ENCODE assay signal across 11 mouse cellular contexts in genomic region chr9:96824026-96824425, GRCm38 (mm10).
A peak's percentile ranks its signal among the peaks of the same experiment; 100 is the strongest.
DNase-seq lines count a peak whose midpoint lies in the region; ATAC-seq lines count a peak whose summit lies in the region.
"Had no signal": no experiment of that assay in that cellular context is flagged by ENCODE, and none has a peak within 500 bp of the region (broad histone marks: within the 10 kb centered on the region; RNA-seq: fewer than 3 reads in every experiment).

No protein-coding gene starts in this region.

- H3K4me3 ChIP-seq in embryonic facial prominence, embryonic 14.5 days (ENCODE audit: low read depth, low read length), result no peak overlapping the region
- H3K4me3 ChIP-seq in embryonic facial prominence, embryonic 10.5 days, result no peak overlapping the region
- H3K4me3 ChIP-seq in kidney, embryonic 16.5 days (ENCODE audit: low read length), result no peak overlapping the region
- H3K4me3 ChIP-seq in heart, embryonic 14.5 days (ENCODE audit: control insufficient read depth in 1 of 2, insufficient read depth in 1 of 2, low read depth in 1 of 2, low read length in 2 of 2), result no peak overlapping the region
- H3K4me3 ChIP-seq: embryonic facial prominence, embryonic 13.5 days; lung, embryonic 15.5 days had no signal

- WGBS in embryonic facial prominence, embryonic 14.5 days, result 70% methylated on average over 12 of the region's 12 CpGs
- 85% methylated on average over 12 of the region's 12 CpGs for WGBS in embryonic facial prominence, embryonic 10.5 days
- WGBS in kidney, embryonic 16.5 days, result 69% methylated on average over 12 of the region's 12 CpGs
- WGBS in heart, embryonic 14.5 days, result 24% methylated on average over 12 of the region's 12 CpGs

- H3K36me3 ChIP-seq in embryonic facial prominence, embryonic 14.5 days (ENCODE audit: control insufficient read depth, insufficient read depth, low read length), result 0 out of 2 replicates have a peak, but pooled peaks cover 8% of the 10 kb centered on the region
- peaks cover 30% of the 10 kb centered on the region for H3K36me3 ChIP-seq in embryonic facial prominence, embryonic 10.5 days (replicated peaks)
- H3K36me3 ChIP-seq in kidney, embryonic 16.5 days (ENCODE audit: insufficient read depth, low read length), result 0 out of 2 replicates have a peak, but pooled peaks cover 8% of the 10 kb centered on the region
- peaks cover 29% of the 10 kb centered on the region for H3K36me3 ChIP-seq in heart, embryonic 14.5 days (ENCODE audit: control insufficient read depth, insufficient read depth, low read length)
- H3K36me3 ChIP-seq: lung, embryonic 15.5 days had no signal

- ATAC-seq in embryonic facial prominence, embryonic 14.5 days (ENCODE audit: low read depth), result peak; percentile 20; the same call in 1 of the 2 replicates
- no peak for ATAC-seq in kidney, embryonic 16.5 days (ENCODE audit: low FRiP score, low TSS enrichment)
- ATAC-seq in heart, embryonic 14.5 days (ENCODE audit: insufficient number of reproducible peaks, insufficient read depth, low FRiP score, low read depth), result no peak
- no peak for ATAC-seq in monocyte, adult 5-6 weeks (replicated peaks; ENCODE audit: insufficient number of reproducible peaks, low FRiP score, low TSS enrichment, poor library complexity, severe bottlenecking)

- H3K9me3 ChIP-seq in embryonic facial prominence, embryonic 14.5 days (ENCODE audit: control insufficient read depth, low read length), result no peaks in the 10 kb centered on the region
- H3K9me3 ChIP-seq in embryonic facial prominence, embryonic 10.5 days, result peaks cover 4% of the 10 kb centered on the region; the same call in 1 of the 2 replicates
- no peaks in the 10 kb centered on the region for H3K9me3 ChIP-seq in kidney, embryonic 16.5 days (ENCODE audit: low read length)
- no peaks in the 10 kb centered on the region for H3K9me3 ChIP-seq in heart, embryonic 14.5 days (ENCODE audit: control insufficient read depth, low read length)
- H3K9me3 ChIP-seq: embryonic facial prominence, embryonic 13.5 days; lung, embryonic 15.5 days had no signal

- H3K9ac ChIP-seq in embryonic facial prominence, embryonic 14.5 days (ENCODE audit: low read depth, low read length), result no peak overlapping the region
- no peak overlapping the region for H3K9ac ChIP-seq in kidney, embryonic 16.5 days (replicated peaks; ENCODE audit: low read length)
- H3K9ac ChIP-seq in heart, embryonic 14.5 days (ENCODE audit: low read length), result no peak overlapping the region
- H3K9ac ChIP-seq: embryonic facial prominence, embryonic 13.5 days; lung, embryonic 15.5 days had no signal

- no peak overlapping the region for H3K27ac ChIP-seq in embryonic facial prominence, embryonic 14.5 days (replicated peaks; ENCODE audit: low read depth, low read length)
- H3K27ac ChIP-seq in embryonic facial prominence, embryonic 10.5 days (replicated peaks), result no peak overlapping the region
- no peak overlapping the region for H3K27ac ChIP-seq in kidney, embryonic 16.5 days (ENCODE audit: low read length)
- peak overlapping the region; percentile 17 to 37; a peak in 2 of 4 replicates for H3K27ac ChIP-seq in heart, embryonic 14.5 days (replicated peaks in 1 of 2; ENCODE audit: control insufficient read depth in 1 of 2, insufficient read depth in 1 of 2, low read depth in 2 of 2, low read length in 2 of 2)
- H3K27ac ChIP-seq: embryonic facial prominence, embryonic 13.5 days; lung, embryonic 15.5 days had no signal

- no peak for DNase-seq in embryonic facial prominence, embryonic 14.5 days (ENCODE audit: low spot score)
- DNase-seq in embryonic facial prominence, embryonic 10.5 days (ENCODE audit: low spot score), result no peak
- peak; percentile 37 to 45 for DNase-seq in kidney, postnatal 36 days
- peak; percentile 5 for DNase-seq in NIH3T3 (ENCODE audit: low read depth)
- no peak for DNase-seq in right cerebral cortex, postnatal 14 days

- no peaks in the 10 kb centered on the region for H3K27me3 ChIP-seq in embryonic facial prominence, embryonic 14.5 days (replicated peaks; ENCODE audit: control insufficient read depth, insufficient read depth, low read length)
- no peaks in the 10 kb centered on the region for H3K27me3 ChIP-seq in embryonic facial prominence, embryonic 10.5 days (replicated peaks; ENCODE audit: low read depth, poor library complexity, severe bottlenecking)
- H3K27me3 ChIP-seq in kidney, embryonic 16.5 days (ENCODE audit: insufficient read depth, low read length), result no peaks in the 10 kb centered on the region
- no peaks in the 10 kb centered on the region for H3K27me3 ChIP-seq in heart, embryonic 14.5 days (ENCODE audit: control insufficient read depth, insufficient read depth, low read length)
- H3K27me3 ChIP-seq: CH12.LX; embryonic facial prominence, embryonic 13.5 days; lung, embryonic 15.5 days had no signal

- H3K4me2 ChIP-seq in embryonic facial prominence, embryonic 14.5 days (ENCODE audit: low read depth, low read length), result no peak overlapping the region
- no peak overlapping the region for H3K4me2 ChIP-seq in kidney, embryonic 16.5 days (replicated peaks; ENCODE audit: low read depth, low read length)
- 0 out of 2 replicates have a peak overlapping the region, but pooled peaks have one; percentile 9 for H3K4me2 ChIP-seq in heart, embryonic 14.5 days (ENCODE audit: low read length)
- H3K4me2 ChIP-seq: embryonic facial prominence, embryonic 13.5 days; lung, embryonic 15.5 days had no signal

- peaks cover 10% of the 10 kb centered on the region; the same call in 1 of the 2 replicates for H3K4me1 ChIP-seq in embryonic facial prominence, embryonic 14.5 days (ENCODE audit: control insufficient read depth, insufficient read depth, low read length)
- peaks cover 23% of the 10 kb centered on the region for H3K4me1 ChIP-seq in embryonic facial prominence, embryonic 10.5 days
- H3K4me1 ChIP-seq in kidney, embryonic 16.5 days (ENCODE audit: insufficient read depth, low read length), result no peaks in the 10 kb centered on the region
- H3K4me1 ChIP-seq in heart, embryonic 14.5 days (ENCODE audit: control insufficient read depth in 2 of 2, insufficient read depth in 2 of 2, low read length in 2 of 2), result peaks cover 5 to 10% of the 10 kb centered on the region in 2 experiments; a peak in 3 of 4 replicates

Comparison
In these comparisons a context has a peak if more than half of its experiments do, and no peak if none do; other contexts are left out.
1. DNase-seq: peak in kidney, postnatal 36 days (2 of 2) and NIH3T3 (single experiment); none in embryonic facial prominence, embryonic 14.5 days (single experiment), embryonic facial prominence, embryonic 10.5 days (single experiment) and right cerebral cortex, postnatal 14 days (single experiment).
2. H3K27ac ChIP-seq: peak in heart, embryonic 14.5 days (2 of 2); none in embryonic facial prominence, embryonic 14.5 days (single experiment), embryonic facial prominence, embryonic 10.5 days (single experiment) and kidney, embryonic 16.5 days (single experiment).